Mouse (Mus musculus) kidney, postnatal 4 days (tissue): Measurements from ENCODE around the gene Dhdh.
"Not testable (repeated sequence)": the region's sequence is repeated elsewhere in the genome, so short reads cannot be mapped to it uniquely, and the experiment has no call there.

Source experiments
- DNase-seq, 2 experiments: peaks; one replicate each; pipeline ENCODE4 v3.0.0; 2021; ENCODE audit warnings: mixed read lengths in 2 of 2

Gene Dhdh

DNA sequence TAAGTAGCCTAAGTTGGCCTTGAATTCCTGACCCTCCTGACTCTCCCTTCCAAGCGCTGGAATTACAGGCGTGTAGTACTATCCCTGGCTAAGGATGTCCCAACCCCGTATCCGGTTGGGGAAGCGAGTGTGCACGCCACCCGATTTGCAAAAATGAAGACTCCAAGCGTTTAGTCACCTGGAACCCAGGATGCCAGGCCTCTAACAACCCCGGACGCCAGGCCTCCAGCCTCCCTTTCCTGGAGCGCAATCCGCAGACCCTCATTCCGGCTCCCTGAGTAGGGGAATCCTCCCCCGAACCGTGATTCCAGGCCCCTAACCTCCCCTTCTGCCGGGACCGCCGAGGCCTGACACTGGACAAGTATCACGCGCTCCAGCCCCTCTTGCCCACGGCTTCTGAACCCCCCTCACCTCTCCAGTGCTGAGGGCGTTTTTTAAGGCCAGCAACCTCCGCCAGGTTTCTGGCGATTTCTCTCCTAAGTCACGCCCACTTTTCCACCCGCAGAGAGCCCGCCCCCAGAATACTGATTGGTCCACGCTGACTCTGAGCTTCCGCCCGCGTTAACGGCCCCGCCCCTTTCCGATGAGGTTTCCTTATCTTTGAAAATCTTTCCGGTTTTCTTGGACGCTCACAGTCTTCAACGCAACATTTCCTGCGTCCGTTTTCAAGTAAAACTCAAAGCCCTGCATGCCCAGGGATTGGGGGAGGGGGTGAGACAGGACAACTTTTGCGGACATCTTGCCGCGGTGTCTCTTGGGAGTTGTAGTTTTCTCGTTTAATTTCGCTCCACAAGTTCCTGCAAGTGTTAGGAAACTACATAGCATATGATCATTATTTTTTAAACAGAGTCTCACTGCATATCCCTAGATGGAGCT lies 21.5 kb upstream of the Dhdh start, which contains the start of gene Nucb1:
Gene Nucb1, minus strand, starts transcription at position 495 of the 876 bp plus-strand sequence.
- DNase-seq = peak; percentile 93 to 96

DNA sequence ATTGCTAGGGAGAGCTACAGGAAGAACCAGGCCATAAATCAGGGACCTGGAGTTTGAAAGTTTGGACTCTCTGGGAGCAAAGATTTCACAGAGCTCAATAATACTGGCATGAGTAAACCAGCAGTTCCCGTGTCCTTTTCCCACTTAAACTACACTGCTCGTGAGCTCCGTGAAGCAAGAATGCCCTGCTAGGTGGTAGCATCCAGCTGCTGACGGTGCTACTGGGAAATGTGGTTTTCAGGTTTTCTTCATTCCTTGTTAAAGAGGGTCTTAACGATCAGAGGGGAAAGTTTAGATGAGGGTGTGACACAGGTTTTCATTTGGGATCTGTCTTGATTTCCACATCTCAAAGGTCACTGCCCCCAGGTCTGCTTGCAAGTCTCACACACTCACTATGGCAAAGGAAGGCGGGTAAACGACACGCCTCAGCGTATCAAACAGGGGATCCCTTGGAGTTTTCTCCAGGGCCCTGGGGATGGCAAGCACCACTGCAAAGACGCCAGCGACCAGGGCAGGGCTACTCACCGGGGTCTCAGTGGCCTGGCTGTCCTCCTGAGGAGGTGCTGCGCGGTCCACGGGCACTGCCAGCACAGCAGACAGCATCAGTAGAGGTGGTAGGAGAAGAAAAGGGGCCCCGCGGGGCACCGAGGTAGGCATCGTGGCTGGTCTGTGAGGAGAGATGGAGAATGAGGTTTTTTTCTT lies 20.7 kb upstream of the Dhdh start:
- DNase-seq = peak in 1 of 2 experiments; percentile 39

DNA sequence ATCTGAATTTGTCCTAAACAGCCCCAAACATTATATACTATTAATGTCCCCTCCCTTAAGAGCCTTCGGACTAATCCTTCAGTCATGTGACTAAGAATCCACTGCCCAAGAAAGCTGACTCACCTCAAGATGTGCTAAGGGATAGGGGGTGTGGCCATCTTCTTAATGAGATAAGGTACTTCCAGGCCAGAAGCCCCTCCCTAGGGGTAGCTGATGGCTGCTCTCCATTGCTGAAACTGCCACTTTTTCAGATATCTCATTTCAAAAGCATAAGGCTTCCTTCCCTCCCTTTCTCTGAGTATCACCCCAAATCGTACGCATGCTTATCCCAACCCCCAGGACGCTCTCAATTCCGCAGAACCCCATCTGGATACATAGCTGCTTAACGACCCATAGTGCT lies 20.0 kb upstream of the Dhdh start:
- DNase-seq = no peak

DNA sequence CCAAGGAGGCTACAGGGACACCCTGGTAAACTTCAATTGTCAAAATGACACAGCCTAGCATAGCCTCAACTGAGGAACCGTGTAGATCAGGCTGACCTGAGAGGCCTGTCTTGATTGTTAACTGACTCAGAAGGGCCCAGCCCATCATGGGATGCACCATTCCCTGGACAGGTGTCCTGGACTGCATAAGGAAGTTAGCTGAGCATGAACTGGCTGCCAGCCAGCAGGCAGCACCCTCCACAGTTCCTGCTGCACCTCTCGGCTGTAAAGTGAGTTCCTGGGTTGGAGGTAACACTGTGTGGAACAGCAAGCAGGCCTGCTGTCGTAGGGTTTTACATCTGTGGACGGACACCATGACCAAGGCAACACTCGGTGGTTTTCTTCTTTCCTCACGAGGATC lies 19.0 kb upstream of the Dhdh start:
- peak in 1 of 2 experiments; percentile 43 for DNase-seq

DNA sequence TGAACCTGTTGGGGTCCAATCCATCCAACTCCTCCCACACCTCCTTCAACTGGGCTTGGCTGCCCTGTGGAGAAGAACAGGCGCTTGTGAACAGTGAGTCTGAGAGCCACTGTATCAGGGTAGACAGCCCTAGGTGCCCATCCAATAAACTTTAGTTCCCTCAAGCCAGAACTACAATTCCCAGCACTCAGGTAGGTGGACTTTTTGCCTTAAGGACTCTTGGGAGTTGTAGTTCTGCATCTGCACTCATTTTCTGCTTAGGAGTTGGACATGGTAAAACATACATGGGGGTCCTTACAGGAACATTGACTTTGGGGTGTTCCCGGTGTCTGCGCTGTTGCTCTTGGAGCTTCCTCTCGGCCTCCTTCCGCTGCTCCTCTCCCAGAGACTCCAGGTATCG lies 9.8 kb upstream of the Dhdh start:
- no peak for DNase-seq

DNA sequence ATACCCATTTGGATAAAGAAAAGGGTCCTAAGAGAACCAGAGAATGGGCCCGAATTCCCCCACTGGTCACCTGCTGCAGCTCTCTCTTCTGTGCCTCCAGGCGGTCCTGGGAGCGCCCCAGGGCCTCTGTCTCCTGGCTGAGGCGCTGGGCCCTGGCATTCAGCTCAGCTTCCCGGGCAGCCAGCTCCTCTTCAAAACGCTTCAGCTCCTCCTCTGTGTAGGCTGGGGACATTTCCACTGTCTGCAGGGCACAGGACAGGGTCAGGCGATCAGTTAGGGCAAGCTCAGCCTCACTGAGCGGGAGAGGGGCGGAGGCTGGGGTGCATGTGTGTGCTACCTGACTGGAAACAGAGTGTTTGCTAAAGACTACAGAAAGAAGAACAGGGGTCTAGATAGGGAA lies 5.9 kb upstream of the Dhdh start:
- no peak for DNase-seq

DNA sequence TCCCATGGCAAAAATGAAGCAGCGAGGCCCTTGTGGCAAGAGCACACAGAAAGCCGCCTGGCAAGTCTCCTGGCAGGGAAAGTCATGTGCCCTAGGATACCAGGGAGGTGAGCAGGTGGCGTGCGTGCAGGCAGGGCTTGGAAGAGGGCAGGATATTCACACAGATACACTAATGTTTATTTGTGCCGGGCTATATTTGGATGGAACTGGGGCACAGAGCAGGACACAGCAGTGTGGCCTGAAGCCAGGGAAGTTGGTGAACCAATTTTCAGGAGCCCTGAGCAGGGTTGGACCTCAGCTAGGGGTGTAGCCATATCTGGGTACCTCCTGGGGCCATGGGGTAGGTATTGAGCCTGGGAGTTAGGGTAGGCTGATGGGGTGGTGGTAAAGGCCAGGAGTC lies 4.3 kb upstream of the Dhdh start:
- DNase-seq = no peak

DNA sequence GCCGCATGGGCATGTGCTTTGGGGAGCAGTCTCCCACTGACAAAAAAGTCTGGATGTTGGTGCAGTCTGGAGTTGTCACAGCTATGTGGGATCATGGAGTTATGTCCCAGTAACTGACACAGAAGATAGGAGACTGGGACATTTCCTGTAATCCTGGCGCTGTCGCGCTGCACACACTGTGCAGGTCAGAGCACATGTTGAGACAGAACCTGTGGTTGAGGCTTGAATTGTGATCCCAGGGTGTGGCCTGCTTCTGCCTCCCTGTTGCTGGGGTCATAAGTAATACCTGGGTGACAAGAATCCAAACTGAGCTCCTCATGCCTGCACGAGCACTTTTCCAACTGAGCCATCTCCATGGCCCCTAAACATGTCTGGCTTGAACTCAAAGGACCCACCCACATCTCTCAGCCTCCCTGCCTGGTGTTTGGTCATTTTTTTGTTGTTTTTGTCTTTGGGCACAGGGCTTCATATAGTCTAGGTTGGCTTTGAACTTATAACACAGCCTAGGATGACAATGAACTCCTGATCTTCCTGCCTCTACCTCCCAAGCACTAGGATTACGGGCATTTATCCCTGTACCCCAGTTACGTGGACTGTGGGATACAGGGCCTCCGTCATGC lies 3.7 kb upstream of the Dhdh start:
- no peak for DNase-seq

DNA sequence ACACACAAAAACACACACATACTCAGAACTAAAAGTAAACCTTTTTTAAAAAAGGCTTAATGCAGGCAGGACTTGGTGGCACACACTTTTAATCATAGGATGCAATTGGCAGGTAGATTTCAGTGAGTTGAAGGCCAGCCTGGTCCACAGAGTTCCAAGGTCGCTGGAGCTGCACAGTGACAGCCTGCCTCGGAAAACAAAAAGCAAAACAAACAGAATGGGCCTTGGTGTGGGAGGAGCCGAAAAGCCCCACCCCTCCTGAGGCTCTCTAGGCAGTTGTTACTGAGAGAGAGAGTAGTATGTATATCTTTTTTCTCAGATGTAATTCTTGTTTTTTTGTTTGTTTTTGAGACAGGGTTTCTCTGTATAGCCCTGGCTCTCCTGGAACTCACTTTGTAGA lies 2.7 kb upstream of the Dhdh start:
- DNase-seq = peak; percentile 53 to 66

DNA sequence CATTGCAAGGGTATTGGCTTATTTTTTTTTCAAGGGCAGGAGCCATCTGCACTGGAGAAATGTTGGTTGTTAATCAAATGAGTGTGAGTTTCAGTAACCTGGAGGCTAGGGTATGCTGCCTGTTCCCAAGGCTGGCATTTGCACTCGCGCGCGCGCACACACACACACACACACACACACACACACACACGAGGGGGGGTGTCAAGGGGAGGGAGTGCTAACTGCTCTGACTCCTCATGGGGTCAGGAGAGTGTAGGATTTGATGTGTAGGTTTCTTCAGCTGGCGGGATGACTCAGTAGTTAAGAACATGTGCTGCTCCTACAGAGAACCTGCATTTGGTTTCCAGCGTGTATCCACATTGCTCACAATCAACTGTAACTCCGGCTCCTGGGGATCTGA lies 2.2 kb upstream of the Dhdh start:
- DNase-seq = peak in 1 of 2 experiments; percentile 55

DNA sequence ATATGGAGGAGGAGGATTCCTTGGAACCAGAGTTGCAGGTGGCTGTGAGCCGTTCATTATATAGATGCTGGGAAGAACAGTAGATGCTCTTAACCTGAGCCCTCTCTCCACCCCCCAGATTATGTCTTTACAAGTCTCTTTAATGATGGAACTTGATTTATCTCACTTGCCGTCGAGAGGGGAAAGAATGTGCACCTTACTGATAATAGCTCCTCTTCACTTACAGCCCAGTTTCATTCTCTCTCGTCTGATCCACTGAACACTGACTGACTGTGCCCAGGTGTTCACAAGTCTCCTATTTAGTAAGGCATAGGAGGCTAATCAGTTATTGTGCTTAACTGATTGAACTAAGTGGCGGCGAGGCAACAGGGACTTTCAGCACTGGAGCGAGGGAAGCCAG lies 973 bp upstream of the Dhdh start:
- no peak for DNase-seq

DNA sequence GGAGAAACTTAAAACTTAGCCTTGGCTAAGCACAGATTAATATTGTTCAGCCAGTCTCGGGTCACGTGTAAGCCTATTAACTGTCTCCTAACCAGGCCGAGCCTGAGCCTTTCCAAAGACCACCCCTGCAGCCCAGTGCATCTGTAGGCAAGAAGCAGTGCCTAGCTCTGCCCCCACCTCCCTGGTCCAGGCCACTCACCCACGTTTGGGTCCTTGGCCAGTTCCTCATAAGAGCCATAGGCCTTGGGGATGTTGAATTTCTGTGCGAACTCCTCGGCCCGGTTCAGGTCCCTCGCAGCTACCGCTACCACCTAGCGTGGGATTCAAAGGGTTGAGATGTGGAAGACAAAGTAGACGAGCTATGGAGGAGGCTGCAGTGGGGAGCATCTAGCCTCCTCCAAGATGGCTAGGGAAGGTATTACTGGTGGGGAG lies 728 bp downstream of the Dhdh start:
- no peak for DNase-seq

DNA sequence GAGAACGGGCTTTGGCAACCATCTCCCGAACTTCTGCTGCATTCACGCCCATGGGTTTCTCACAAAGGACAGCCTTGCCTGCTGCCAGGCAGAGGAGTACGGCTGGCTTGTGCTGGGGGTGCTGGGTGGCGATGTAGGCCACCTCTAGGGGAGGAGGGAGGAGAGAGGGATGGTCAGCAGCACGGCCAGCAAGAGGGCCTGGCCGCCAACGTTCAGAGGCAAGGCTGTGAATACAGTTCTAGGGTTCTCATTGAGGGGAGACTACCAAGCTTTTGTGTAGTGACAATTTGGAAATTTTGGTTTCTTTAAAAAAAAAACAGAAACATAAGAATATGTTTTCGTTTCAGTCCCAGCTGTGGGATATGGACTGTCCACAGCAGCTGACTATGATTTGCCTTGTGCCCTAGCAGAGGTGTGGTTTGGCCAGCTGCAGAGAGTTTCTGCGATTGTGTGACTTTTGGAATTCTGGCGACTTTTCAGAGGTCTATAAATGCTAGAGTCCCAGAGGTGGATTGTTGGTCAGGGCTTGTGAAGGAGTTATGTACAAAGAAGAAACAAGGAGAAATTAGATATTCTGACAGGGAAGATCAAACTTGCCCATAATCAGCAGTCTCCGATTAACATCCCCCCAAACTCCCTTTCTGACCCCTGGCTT lies 1.7 kb downstream of the Dhdh start, which contains the start of gene Gm45808:
Gene Gm45808, minus strand, starts transcription at position 51 of the 655 bp plus-strand sequence.
- no peak for DNase-seq

DNA sequence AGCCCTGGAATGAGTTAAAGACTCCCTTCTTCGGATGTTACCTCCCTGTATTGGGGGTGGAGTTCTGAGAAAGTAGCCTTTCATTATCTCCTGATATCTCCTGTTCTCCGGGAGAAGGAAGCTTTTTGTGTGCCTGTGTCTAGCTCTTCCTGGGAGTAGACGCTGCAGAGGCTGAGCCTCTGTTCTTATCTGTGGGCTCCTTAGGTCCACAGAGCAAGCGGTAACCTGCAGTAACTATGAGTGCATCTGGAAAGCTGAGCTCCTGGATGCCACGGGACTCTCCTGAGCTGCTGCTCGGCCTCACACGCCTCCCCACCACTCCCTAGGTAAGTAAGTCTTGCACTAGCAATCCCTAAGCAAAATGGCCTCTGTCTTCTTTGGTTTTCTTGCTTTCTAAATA lies 2.4 kb downstream of the Dhdh start:
- DNase-seq = no peak

DNA sequence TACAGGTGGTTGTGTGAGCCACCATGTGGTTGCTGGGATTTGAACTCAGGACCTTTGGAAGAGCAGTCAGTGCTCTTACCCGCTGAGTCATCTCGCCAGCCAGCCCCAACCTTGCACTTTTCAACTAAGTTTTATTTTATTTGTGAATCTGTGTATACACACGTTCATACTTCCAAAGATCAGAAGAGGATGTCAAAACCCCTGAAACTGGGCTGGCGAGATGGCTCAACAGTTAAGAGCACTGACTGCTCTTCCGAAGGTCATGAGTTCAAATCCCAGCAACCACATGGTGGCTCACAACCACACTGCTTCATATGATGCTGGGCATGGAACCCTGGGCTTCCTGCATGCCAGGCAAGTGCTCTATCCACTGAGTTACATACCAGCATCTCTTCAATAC lies 3.6 kb downstream of the Dhdh start:
- not testable (repeated sequence) for DNase-seq

DNA sequence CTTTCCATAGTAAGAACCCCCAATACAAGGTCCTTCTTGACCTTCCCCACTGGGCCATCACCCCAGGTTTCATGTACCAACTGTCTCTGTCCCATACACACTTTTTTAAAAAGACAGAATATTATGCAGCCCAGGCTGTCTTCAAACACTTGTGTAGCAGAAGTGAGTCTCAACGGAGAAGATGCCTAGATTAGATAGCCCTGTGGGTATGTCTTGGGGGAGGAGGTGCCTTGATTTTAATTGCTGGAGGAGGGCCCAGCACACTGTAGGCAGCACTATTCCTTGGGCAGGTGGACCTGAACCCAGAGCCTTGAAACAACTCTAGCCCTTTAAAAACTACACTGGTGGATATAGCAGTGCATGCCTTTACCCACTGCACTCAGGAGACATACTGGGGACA lies 6.4 kb downstream of the Dhdh start:
- DNase-seq = no peak

DNA sequence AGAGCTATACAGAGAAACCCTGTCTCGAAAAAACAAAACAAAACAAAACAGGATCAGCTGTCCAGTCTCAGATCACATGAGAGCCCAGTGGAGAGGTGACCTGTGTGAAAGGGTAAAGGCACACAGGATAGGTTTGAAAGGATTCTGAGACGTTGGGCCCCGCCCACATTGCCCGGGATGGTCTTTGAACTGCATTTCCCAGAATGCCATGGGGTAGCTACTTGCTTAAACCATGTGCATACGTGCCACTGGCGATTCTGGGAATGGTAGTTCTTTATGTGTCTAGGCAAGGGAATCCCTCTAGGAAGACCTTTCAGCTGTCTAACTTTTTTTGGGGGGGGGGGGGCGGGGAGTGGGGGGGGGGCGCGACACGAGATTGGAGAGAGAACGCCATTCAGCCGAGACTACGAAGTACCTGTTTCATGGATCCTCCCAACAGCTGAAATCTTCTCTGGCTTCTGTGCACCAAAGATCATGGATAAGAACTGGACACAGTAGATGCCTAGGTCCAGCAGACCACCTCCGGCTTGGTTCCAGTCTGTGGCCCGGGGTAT lies 7.2 kb downstream of the Dhdh start, which contains the start of gene Tulp2:
Gene Tulp2, plus strand, starts transcription at position 504 of the 554 bp plus-strand sequence.
- peak; percentile 73 to 79 for DNase-seq

DNA sequence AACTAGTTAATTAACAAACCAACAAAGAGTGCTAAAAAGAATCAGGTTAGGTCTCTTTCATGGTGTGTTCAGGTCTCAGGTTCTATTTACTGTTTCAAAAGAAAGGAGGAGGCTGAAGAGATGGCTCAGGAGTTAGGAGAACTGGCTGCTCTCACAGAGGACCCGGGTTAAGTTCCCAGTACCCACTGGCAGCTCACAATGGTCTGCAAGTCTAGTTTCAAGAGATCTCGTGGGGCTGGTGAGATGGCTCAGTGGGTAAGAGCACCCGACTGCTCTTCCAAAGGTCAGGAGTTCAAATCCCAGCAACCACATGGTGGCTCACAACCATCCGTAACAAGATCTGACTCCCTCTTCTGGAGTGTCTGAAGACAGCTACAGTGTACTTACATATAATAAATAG lies 8.3 kb downstream of the Dhdh start:
- DNase-seq = not testable (repeated sequence)

DNA sequence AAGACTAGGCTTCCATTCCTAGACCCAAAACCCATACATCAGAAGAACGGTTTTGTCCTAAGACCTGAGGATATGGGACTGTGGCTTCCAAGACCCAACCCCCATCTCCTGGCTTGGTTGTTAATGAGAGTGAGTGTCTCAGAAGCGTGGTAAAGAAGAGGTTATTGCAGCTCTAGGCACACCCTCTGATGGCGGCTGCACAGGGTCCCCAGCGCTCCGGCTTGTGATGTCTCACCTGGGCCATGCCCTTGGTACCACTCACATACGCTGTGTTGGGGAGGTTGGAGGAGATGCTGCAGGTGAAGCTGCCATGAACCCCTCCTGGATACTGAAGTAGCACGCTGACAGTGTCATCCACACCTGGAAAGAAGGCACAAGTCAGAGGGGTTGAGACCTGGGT lies 9.8 kb downstream of the Dhdh start:
- DNase-seq = no peak

DNA sequence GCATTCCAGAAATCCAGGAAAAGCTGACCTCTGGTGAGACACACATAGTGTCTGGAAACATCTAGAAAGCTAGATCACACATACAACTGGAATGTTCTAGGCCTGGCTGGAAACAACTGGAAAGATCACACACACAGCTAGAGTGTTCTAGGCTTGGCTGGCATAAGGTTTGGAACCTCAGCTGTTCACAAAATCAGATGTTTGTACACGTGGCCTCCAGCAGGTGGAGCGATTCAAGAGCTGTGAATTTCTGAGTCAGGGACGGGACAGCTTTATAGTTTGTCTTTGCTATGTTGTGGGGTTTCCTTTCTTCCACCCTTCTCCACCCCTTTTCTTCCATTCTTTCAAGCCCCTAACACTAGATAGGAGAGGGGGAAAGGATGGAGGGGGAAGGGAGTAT lies 11.6 kb downstream of the Dhdh start:
- DNase-seq = peak; percentile 76 to 81

DNA sequence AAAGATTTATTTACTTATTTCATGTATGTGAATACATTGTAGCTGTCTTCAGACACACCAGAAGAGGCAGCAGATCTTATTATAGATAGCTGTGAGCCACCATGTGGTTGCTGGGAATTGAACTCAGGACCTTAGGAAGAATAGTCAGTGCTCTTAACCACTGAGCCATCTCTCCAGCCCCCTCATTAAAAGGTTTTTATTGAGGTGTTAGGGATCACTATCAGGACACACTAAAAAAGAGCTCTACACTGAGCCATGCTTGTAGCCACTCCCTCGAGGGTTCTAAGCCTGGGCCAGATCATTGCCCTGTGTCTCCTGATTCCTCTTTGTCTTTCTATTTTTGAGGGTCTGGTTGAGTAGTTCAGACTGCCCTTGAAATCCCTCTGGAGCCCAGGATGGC lies 12.2 kb downstream of the Dhdh start:
- no peak for DNase-seq

DNA sequence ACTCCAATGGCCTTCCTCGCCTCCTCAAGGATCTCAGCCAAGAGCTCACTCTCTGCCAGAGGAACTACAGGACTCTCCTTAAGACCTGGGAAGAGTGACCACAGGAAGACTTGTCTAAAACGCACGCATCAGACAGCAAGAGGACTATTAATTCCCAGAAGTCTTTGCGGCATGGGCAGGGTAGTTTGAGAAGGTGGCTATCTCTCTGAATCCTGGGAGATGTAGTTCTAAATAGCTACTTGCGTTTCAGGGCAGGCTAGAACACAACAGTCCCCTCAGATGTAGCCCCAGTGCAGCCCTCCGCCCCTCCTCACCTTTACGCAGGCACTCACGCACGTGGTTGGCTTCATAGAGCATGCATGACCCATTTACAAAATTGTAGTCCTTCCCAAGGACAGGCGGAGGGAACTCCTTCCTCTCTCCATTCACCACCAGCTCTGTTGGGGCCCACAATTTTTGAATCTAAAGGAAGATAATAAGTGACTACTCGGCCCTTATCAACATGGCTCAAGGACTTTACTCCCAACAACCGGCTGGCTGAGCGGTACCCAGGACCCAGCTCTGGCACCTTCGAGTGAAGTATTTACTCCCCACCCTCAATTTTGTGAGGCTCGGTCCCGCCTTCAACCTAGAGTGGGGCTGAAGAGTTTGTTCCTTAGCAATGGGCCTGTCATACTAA lies 13.2 kb downstream of the Dhdh start:
- peak in 1 of 2 experiments; percentile 53 for DNase-seq
